Mouse (Mus musculus): ENCODE data around the gene Tmx4.
A peak's percentile ranks its signal among the peaks of the same experiment; 100 is the strongest.
"Not testable (repeated sequence)": the region's sequence is repeated elsewhere in the genome, so short reads cannot be mapped to it uniquely, and the experiment has no call there.

Tmx4 gene

DNA sequence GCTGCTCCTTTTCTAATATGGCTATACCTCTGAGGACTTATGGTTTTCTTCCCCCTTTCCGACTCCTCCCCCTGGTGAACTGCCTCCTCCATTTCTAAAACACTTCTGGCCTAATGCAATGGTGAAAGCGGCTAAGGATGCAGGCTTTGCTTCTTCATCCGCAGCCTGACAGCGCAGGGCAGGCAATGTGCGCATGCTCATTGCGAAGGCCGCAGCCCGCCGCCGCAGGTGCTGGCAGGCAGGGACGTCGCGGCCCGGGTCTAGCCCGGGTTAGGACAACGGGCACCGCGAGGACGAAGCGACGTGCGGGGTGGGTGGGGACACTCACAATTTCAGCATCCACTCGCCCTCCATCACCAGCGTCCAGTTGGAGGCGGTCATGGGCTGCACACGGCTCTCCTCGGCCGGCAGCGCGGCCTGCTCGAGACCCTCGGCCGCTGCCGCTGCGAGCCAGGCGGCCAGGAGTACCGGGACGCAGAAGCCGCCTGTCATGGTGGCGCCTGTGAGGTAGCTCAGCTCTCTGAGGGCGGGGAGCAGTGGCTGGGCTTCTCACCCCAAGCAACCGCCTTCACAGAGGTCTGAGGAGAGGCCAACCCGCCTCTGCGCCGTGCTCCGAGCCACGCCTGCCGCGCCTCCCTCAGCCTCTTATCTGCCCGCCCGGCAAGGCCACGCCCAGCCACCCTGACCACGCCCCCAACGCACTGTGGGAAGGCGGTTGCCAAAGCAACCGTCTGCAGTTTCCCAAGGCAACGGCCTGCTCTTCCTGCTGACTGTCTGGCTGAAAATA, at the start of gene Tmx4:
Gene Tmx4 (minus strand): TSS at position 632 of the 787 bp plus-strand sequence.
- DNase-seq, result peak; percentile 99

DNA sequence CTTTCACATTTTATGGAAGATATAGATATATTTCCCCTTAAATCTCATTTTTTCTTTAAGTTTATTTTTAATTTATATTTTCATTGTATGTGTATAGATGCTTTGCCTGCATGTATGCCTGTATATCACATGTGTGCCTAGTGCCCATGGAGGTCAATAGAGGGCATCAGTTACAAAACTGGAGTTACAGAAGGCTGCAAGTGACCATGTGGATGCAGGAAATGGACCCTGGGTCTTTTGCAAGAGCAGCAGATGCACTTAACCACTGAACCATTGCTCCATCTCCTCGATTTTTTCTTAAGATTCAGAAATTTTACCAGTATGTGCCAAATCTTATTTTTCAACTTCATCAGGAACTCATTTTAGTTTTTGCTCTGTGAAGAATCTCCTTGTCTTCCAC, 48.2 kb upstream of the Tmx4 start:
- DNase-seq, result no peak

- DNase-seq, result no peak
These were observed 47.1 kb upstream of the Tmx4 start for GRCm38 (mm10) chr2:134691055-134691454.

GRCm38 (mm10) chr2:134682326-134682725, 38.4 kb upstream of the Tmx4 start:
- DNase-seq, result no peak

DNA sequence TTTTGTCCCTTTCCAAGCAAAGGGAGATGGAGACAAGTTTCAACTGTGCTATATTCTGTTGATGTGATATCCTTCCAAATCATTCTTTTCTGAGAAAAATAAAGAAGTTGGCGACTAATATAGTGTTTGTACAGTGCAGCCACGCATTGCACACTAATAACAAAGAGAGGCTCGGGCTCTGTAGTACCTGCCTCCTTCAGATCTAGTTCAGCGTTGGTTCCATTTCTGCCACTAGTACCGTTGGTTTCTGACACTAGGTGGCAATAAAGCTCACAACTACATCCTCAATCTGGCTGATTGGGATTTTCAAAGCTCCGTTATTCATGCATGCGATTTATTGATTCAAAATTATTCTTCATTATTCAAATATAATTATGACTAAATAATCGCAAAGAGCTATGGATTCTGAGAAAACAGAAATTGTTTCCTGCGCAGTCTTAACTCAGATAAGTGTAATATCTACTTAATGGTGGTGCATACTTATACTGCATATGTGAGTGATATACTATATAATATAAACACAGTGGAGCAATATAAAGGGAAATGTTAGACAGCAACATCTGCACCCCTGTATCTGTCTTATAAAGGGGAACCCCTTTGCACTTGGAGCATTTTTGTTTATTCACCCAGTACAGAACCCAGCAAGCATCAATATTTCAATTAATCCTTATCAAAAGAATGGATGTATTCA, 37.5 kb upstream of the Tmx4 start:
- DNase-seq, result peak; percentile 7 to 50

DNA sequence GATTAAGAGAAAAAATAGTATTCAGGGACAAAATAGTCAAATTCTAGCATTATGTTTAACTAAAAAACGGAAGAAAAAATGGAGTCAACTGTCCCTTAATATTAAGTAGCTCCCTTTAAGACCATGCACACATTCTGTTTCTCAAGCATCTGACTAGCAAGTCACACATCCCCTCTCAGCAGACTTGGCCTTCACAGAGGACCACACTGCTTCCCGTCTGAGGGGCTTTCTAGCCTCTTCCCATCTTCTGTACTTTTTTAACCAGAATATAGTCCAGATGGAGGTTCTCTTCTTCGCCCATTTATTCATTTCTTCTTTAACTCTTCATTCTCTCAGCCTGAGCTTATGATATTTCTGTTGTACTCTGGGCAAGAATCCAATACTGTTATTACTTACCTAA, 35.6 kb upstream of the Tmx4 start:
- DNase-seq, result no peak

- no peak for DNase-seq
These were observed 31.5 kb upstream of the Tmx4 start for GRCm38 (mm10) chr2:134675465-134675864.

- peak; percentile 24 to 25 for DNase-seq
These were observed 29.7 kb upstream of the Tmx4 start for GRCm38 (mm10) chr2:134673604-134674003.

- DNase-seq, result no peak
These were observed 12.5 kb upstream of the Tmx4 start for GRCm38 (mm10) chr2:134656477-134656876.

DNA sequence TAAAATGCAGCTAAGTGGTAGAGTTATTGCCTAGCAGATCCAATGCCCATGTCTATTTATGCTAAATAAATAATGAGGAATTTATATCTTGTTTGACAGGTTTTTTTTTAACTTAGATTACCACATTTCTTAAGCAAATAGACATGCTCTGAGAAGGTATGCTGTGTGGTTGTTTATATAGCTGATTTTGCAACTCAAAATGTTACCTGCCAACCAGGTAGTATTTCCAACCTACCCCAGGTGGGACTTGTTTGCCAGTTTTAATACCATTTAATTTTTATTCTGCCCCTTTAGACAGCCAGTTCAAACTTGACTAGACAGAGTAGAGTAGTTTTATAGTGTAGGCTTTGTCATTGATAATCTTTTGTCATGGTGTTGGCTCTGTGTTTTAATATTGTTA, 10.7 kb upstream of the Tmx4 start:
- DNase-seq, result no peak

GRCm38 (mm10) chr2:134652759-134653158, 8.8 kb upstream of the Tmx4 start:
- DNase-seq, result no peak

- no peak for DNase-seq
These were observed 5.1 kb upstream of the Tmx4 start for GRCm38 (mm10) chr2:134648999-134649398.

- no peak for DNase-seq
These were observed 1.8 kb upstream of the Tmx4 start for GRCm38 (mm10) chr2:134645752-134646151.

DNA sequence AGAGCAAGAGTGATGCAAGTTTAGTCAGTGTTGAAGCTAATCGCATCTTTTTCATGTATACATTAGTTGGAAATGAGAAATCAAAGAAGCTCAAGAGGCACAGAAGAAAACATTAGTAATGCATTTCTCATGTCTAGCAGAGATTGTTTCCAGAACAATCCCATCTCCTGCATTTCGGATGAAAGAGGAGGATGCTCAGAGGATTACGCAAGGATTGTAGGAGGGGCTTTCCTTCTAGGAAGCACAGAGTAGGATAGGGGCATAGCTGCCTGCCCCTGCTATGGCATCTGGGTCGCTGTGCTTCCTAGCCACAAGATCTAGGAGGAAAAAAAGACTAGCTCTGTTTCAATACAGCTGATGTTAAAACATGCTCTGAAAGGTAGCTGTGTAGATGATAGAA, 1.2 kb upstream of the Tmx4 start:
- no peak for DNase-seq

- DNase-seq, result no peak
These were observed 462 bp upstream of the Tmx4 start for GRCm38 (mm10) chr2:134644301-134644912.

DNA sequence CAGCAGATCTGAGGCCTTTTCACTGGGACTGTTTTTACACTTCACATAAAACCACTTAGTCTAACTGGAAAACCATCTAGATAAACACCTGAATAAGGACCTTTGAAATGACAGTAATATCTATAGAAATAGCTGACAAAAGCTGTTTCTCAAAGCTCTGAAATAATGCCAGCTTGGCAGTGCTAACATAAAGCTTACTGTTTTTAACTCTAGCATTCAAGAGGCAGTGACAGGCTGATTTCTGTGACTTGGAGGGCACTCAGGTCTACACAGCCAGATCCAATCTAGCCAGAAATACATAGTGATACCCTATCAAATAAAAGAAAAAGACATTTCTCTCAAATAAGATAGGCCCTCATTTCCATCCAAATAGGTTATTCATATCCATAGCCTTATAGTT, 1.6 kb downstream of the Tmx4 start:
- peak in 1 of 2 experiments; percentile 28 for DNase-seq

DNA sequence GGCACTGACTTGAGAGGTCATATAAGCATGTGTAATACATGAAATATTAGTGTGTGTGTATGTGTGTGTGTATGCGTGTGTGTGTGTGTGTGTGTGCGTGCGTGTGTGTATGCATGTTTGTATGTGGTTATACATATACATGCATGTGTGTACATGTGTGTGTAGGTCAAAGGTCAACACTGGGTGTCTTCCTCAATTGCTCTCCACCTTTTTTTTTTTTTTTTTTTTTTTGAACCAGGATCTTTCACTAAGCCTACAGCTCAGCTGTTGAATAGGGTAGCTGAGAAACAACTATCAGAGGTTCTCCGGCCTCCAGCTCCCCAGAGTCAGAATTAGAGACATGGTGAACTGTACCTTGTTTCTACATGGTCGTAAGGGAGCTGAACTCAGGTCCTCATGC, 2.6 kb downstream of the Tmx4 start:
- DNase-seq, result no peak

GRCm38 (mm10) chr2:134640398-134640797, 3.5 kb downstream of the Tmx4 start:
- DNase-seq, result no peak

DNA sequence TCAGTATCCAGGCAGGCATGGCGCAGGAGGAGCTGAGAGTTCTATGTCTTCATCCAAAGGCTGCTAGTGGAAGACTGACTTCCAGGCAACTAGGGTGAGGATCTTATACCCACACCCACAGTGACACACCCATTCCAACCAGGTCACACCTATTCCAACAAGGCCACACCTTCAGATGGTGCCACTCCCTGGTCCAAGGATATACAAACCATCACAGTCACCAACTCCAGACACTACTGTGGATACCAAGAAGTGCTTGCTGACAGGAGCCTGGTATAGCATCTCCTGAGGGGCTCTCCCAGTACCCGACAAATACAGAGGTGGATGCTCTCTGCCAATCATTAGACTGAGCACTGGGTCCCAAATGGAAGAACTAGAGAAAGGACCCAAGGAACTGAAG, 15.4 kb downstream of the Tmx4 start:
- not testable (repeated sequence) for DNase-seq

DNA sequence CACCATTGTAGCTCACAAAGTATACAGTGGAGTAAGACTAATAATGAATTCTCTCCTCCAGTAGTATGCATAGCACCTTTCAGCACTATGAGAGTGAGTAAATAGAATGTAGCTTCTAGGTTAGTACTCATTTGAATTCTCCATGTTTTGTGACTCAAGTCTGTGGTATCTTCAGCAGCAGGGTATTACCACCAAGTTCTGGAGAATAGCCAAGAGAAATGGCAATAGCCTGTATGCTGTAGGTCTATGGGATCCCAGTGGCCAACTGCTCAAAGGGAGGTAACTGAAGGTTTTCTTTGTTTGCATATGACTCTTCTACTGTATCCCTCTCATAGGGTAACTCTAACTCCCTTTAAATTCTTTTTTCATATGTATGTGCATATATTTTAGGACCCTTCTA, 39.0 kb downstream of the Tmx4 start:
- DNase-seq, result no peak

GRCm38 (mm10) chr2:134591081-134591694, 52.8 kb downstream of the Tmx4 start:
- no peak for DNase-seq

GRCm38 (mm10) chr2:134585243-134585642, 58.7 kb downstream of the Tmx4 start:
- DNase-seq, result no peak

GRCm38 (mm10) chr2:134559422-134559821, 84.5 kb downstream of the Tmx4 start:
- DNase-seq, result no peak

Data from cerebellum, postnatal 36 days (tissue).